Mouse (Mus musculus) heart, postnatal 0 days (tissue): ENCODE measurements around the gene Fen1.

ENCODE experiments used
- CTCF ChIP-seq: IDR thresholded peaks from 2 replicates; pipeline ENCODE4 v1.5.1; 2016; ENCODE audit warnings: antibody characterized with exemption, control low read depth, low read depth
- EP300 ChIP-seq: IDR thresholded peaks from 2 replicates; pipeline ENCODE4 v1.6.1; 2016; ENCODE audit warnings: antibody characterized with exemption, low read depth

DNA sequence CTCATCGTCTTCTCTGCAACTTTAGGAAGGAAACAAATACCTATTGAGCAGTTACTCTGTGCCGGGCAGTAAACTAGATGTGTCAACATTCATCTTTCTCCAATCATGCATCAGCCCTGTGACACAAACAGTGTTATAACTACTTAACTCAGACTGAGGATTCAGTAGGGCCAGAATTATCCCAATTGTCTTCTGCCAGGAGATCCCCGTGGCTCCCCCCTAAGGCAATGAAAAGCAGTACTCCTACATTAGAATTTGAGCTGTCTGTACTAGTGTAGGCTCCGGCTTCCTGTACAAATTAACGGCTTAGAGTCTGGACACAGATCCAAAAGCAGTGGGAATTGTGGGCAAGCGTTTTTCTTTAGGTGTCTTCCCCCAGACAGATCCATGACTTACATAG lies 1.1 kb upstream of the Fen1 start:
- no peak for TF ChIP-seq CTCF
- TF ChIP-seq EP300: no peak
